Mouse (Mus musculus): Measurements from ENCODE around the gene Mecom. TPM values are rescaled to one million over a fixed set of nuclear protein-coding genes. Genes with fewer than 3 reads are reported as not detected.

The Mecom gene
- polyA plus RNA-seq, 1 experiment from 2014 or later, result 218 TPM

DNA sequence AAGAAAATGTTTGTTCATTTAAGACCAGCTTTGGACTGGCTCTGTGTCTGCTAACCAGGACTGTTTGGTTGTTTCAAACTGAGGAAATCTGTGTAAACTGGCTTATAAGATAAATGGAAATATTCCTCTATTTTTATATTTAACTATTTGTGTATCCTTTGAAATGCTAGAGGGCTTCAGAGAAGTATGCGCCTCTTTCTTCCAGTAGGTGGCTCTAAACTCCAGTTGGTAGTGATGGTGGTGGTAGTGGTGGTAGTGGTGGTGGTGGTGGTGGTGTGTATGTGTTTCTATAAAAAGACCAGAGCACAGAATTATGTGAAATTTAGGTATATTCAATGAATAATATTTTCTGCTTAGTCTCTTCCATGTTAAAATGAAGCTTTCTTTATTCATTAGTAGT is 548.8 kb downstream of the Mecom start:
- DNase-seq (ENCODE audit: low spot score), result no peak

GRCm38 (mm10) chr3:29997068-29997467 is 550.7 kb downstream of the Mecom start:
- Histone ChIP-seq H3K27ac (replicated peaks; ENCODE audit: low read depth, low read length) (no peak overlapping the region), H3K27me3 (ENCODE audit: control insufficient read depth, insufficient read depth, low read length) (no peaks in the 10 kb centered on the region), H3K4me3 (ENCODE audit: low read depth, low read length) (no peak overlapping the region), H3K36me3 (ENCODE audit: control insufficient read depth, insufficient read depth, low read length) (peaks cover 15% of the 10 kb centered on the region), H3K9ac (ENCODE audit: low read length) (no peak overlapping the region), H3K9me3 (ENCODE audit: control insufficient read depth, low read length) (no peaks in the 10 kb centered on the region), H3K4me2 (ENCODE audit: low read depth, severe bottlenecking) (no peak overlapping the region), H3K4me1 (ENCODE audit: control insufficient read depth, insufficient read depth, low read length) (peaks cover 2% of the 10 kb centered on the region; the same call in 1 of the 2 replicates)
- ATAC-seq (ENCODE audit: insufficient number of reproducible peaks, low FRiP score, low TSS enrichment, low read depth) (no peak), DNase-seq (ENCODE audit: low spot score) (no peak)
- WGBS, result 82% methylated on average over 7 of the region's 7 CpGs

More for the DNA sequence above, 548.8 kb downstream of the Mecom start:
- Histone ChIP-seq H3K9ac (ENCODE audit: low read length) (no peak overlapping the region), H3K4me2 (ENCODE audit: low read depth, severe bottlenecking) (no peak overlapping the region), H3K4me1 (ENCODE audit: control insufficient read depth, insufficient read depth, low read length) (peaks cover 2% of the 10 kb centered on the region), H3K27me3 (ENCODE audit: control insufficient read depth, insufficient read depth, low read length) (no peaks in the 10 kb centered on the region), H3K4me3 (ENCODE audit: low read depth, low read length) (no peak overlapping the region), H3K9me3 (ENCODE audit: control insufficient read depth, low read length) (no peaks in the 10 kb centered on the region), H3K36me3 (ENCODE audit: control insufficient read depth, insufficient read depth, low read length) (peaks cover 12% of the 10 kb centered on the region), H3K27ac (replicated peaks; ENCODE audit: low read depth, low read length) (no peak overlapping the region)
- ATAC-seq (ENCODE audit: insufficient number of reproducible peaks, low FRiP score, low TSS enrichment, low read depth), result no peak
- WGBS, result 44% methylated on average over 1 of the region's 1 CpGs

- no peak overlapping the region for H3K27ac ChIP-seq (replicated peaks; ENCODE audit: low read depth, low read length)
- H3K4me2 ChIP-seq (ENCODE audit: low read depth, severe bottlenecking), result no peak overlapping the region
- no peaks in the 10 kb centered on the region for H3K9me3 ChIP-seq (ENCODE audit: control insufficient read depth, low read length)
- no peak overlapping the region for H3K9ac ChIP-seq (ENCODE audit: low read length)
- no peaks in the 10 kb centered on the region for H3K27me3 ChIP-seq (ENCODE audit: control insufficient read depth, insufficient read depth, low read length)
- ATAC-seq (ENCODE audit: insufficient number of reproducible peaks, low FRiP score, low TSS enrichment, low read depth) (no peak), DNase-seq (ENCODE audit: low spot score) (no peak)
- 79% methylated on average over 10 of the region's 10 CpGs for WGBS
- no peaks in the 10 kb centered on the region for H3K4me1 ChIP-seq (ENCODE audit: control insufficient read depth, insufficient read depth, low read length)
- no peak overlapping the region for H3K4me3 ChIP-seq (ENCODE audit: low read depth, low read length)
- H3K36me3 ChIP-seq (ENCODE audit: control insufficient read depth, insufficient read depth, low read length), result peaks cover 17% of the 10 kb centered on the region
Observed at GRCm38 (mm10) chr3:29993346-29993745, 554.5 kb downstream of the Mecom start.

DNA sequence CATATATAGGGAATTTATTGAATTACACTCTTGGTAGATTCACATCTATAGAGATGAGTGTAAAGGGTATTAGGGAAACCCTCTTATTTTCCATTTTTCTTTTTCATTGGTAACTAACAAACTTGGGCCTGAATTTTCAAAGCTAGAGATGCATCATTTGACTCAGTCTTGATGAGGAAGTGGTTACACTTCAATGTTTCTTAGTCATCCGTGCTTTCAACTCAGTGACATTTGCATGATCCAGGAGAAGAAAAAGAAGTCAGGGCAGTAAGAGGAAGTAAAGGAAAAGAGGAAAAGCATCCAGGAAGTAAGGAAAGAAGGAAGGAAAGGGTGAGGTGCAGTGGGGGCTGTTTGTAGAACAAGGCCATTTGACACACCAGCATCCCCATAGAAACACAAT is 556.3 kb downstream of the Mecom start:
- H3K4me1 ChIP-seq (ENCODE audit: control insufficient read depth, insufficient read depth, low read length), result no peaks in the 10 kb centered on the region
- H3K27me3 ChIP-seq (ENCODE audit: control insufficient read depth, insufficient read depth, low read length), result no peaks in the 10 kb centered on the region
- H3K4me3 ChIP-seq (ENCODE audit: low read depth, low read length), result no peak overlapping the region
- no peak overlapping the region for H3K4me2 ChIP-seq (ENCODE audit: low read depth, severe bottlenecking)
- H3K27ac ChIP-seq (replicated peaks; ENCODE audit: low read depth, low read length), result no peak overlapping the region
- no peaks in the 10 kb centered on the region for H3K9me3 ChIP-seq (ENCODE audit: control insufficient read depth, low read length)
- H3K36me3 ChIP-seq (ENCODE audit: control insufficient read depth, insufficient read depth, low read length), result peaks cover 11% of the 10 kb centered on the region; the same call in 1 of the 2 replicates
- H3K9ac ChIP-seq (ENCODE audit: low read length), result no peak overlapping the region
- ATAC-seq (ENCODE audit: insufficient number of reproducible peaks, low FRiP score, low TSS enrichment, low read depth) (no peak), DNase-seq (ENCODE audit: low spot score) (no peak)
- WGBS, result 74% methylated on average over 1 of the region's 1 CpGs

GRCm38 (mm10) chr3:29984431-29984830 is 563.4 kb downstream of the Mecom start:
- WGBS, result 67% methylated on average over 3 of the region's 3 CpGs
- no peak overlapping the region for H3K4me2 ChIP-seq (ENCODE audit: low read depth, severe bottlenecking)
- H3K27ac ChIP-seq (replicated peaks; ENCODE audit: low read depth, low read length), result no peak overlapping the region
- no peak overlapping the region for H3K9ac ChIP-seq (ENCODE audit: low read length)
- no peaks in the 10 kb centered on the region; the same call in 1 of the 2 replicates for H3K4me1 ChIP-seq (ENCODE audit: control insufficient read depth, insufficient read depth, low read length)
- ATAC-seq (ENCODE audit: insufficient number of reproducible peaks, low FRiP score, low TSS enrichment, low read depth), result no peak
- H3K36me3 ChIP-seq (ENCODE audit: control insufficient read depth, insufficient read depth, low read length), result peaks cover 6% of the 10 kb centered on the region; the same call in 1 of the 2 replicates
- DNase-seq (ENCODE audit: low spot score), result no peak
- no peak overlapping the region for H3K4me3 ChIP-seq (ENCODE audit: low read depth, low read length)
- H3K9me3 ChIP-seq (ENCODE audit: control insufficient read depth, low read length), result no peaks in the 10 kb centered on the region
- no peaks in the 10 kb centered on the region for H3K27me3 ChIP-seq (ENCODE audit: control insufficient read depth, insufficient read depth, low read length)

- 85% methylated on average over 7 of the region's 7 CpGs for WGBS
- peaks cover 4% of the 10 kb centered on the region; the same call in 1 of the 2 replicates for H3K36me3 ChIP-seq (ENCODE audit: control insufficient read depth, insufficient read depth, low read length)
- DNase-seq (ENCODE audit: low spot score), result no peak
Observed at GRCm38 (mm10) chr3:29981259-29981910, 566.4 kb downstream of the Mecom start.

DNA sequence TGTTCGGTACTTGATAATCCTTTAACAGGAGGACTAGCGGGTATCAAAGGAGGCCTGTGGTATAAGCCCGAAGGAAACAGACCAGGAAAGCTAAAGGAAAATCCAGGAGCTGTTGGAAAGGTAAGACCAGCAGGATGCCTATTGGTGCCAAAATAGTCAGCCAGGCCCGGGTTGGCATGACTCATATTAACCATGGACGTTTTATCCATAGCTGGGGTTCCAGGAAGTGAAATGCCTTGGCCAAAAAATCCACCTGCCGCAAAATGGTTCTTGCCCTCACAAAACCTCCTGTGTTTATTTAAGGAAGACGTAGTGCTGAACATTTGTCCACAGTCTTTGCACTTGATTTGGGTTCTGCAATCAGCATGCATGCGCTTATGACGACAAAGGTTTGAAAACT is 567.3 kb downstream of the Mecom start:
- H3K9me3 ChIP-seq (ENCODE audit: control insufficient read depth, low read length), result no peaks in the 10 kb centered on the region
- no peak overlapping the region for H3K27ac ChIP-seq (replicated peaks; ENCODE audit: low read depth, low read length)
- WGBS, result 94% methylated on average over 9 of the region's 9 CpGs

More at GRCm38 (mm10) chr3:29981259-29981910, 566.4 kb downstream of the Mecom start:
- no peak overlapping the region for H3K27ac ChIP-seq (replicated peaks; ENCODE audit: low read depth, low read length)
- H3K4me3 ChIP-seq (ENCODE audit: low read depth, low read length), result no peak overlapping the region
- no peaks in the 10 kb centered on the region for H3K27me3 ChIP-seq (ENCODE audit: control insufficient read depth, insufficient read depth, low read length)
- no peaks in the 10 kb centered on the region for H3K9me3 ChIP-seq (ENCODE audit: control insufficient read depth, low read length)
- no peak overlapping the region for H3K4me2 ChIP-seq (ENCODE audit: low read depth, severe bottlenecking)
- no peak for ATAC-seq (ENCODE audit: insufficient number of reproducible peaks, low FRiP score, low TSS enrichment, low read depth)
- H3K9ac ChIP-seq (ENCODE audit: low read length), result no peak overlapping the region
- H3K4me1 ChIP-seq (ENCODE audit: control insufficient read depth, insufficient read depth, low read length), result no peaks in the 10 kb centered on the region; the same call in 1 of the 2 replicates

GRCm38 (mm10) chr3:29976580-29976979 is 571.2 kb downstream of the Mecom start:
- ATAC-seq (ENCODE audit: insufficient number of reproducible peaks, low FRiP score, low TSS enrichment, low read depth) (no peak), DNase-seq (ENCODE audit: low spot score) (no peak)
- H3K9me3 ChIP-seq (ENCODE audit: control insufficient read depth, low read length), result no peaks in the 10 kb centered on the region
- H3K36me3 ChIP-seq (ENCODE audit: control insufficient read depth, insufficient read depth, low read length), result peaks cover 4% of the 10 kb centered on the region; the same call in 1 of the 2 replicates
- H3K9ac ChIP-seq (ENCODE audit: low read length), result no peak overlapping the region
- no peak overlapping the region for H3K4me2 ChIP-seq (ENCODE audit: low read depth, severe bottlenecking)
- H3K4me1 ChIP-seq (ENCODE audit: control insufficient read depth, insufficient read depth, low read length), result no peaks in the 10 kb centered on the region
- WGBS, result 82% methylated on average over 4 of the region's 4 CpGs
- no peak overlapping the region for H3K4me3 ChIP-seq (ENCODE audit: low read depth, low read length)
- no peak overlapping the region for H3K27ac ChIP-seq (replicated peaks; ENCODE audit: low read depth, low read length)
- H3K27me3 ChIP-seq (ENCODE audit: control insufficient read depth, insufficient read depth, low read length), result no peaks in the 10 kb centered on the region

More for the DNA sequence above, 567.3 kb downstream of the Mecom start:
- Histone ChIP-seq H3K36me3 (ENCODE audit: control insufficient read depth, insufficient read depth, low read length) (peaks cover 4% of the 10 kb centered on the region; the same call in 1 of the 2 replicates), H3K9ac (ENCODE audit: low read length) (no peak overlapping the region), H3K4me1 (ENCODE audit: control insufficient read depth, insufficient read depth, low read length) (no peaks in the 10 kb centered on the region; the same call in 1 of the 2 replicates), H3K27me3 (ENCODE audit: control insufficient read depth, insufficient read depth, low read length) (no peaks in the 10 kb centered on the region), H3K4me2 (ENCODE audit: low read depth, severe bottlenecking) (no peak overlapping the region), H3K4me3 (ENCODE audit: low read depth, low read length) (no peak overlapping the region)
- DNase-seq (ENCODE audit: low spot score) (no peak), ATAC-seq (ENCODE audit: insufficient number of reproducible peaks, low FRiP score, low TSS enrichment, low read depth) (no peak)

Measured in limb, embryonic 11.5 days (tissue).